Mouse (Mus musculus): Measurements from ENCODE around the gene Met. TPM values are rescaled to one million over a fixed set of nuclear protein-coding genes. Genes with fewer than 3 reads are reported as not detected.

The Met gene
- polyA plus RNA-seq (2012; rRNA removed): 6.8 and 12.7 TPM in 2 replicates

DNA sequence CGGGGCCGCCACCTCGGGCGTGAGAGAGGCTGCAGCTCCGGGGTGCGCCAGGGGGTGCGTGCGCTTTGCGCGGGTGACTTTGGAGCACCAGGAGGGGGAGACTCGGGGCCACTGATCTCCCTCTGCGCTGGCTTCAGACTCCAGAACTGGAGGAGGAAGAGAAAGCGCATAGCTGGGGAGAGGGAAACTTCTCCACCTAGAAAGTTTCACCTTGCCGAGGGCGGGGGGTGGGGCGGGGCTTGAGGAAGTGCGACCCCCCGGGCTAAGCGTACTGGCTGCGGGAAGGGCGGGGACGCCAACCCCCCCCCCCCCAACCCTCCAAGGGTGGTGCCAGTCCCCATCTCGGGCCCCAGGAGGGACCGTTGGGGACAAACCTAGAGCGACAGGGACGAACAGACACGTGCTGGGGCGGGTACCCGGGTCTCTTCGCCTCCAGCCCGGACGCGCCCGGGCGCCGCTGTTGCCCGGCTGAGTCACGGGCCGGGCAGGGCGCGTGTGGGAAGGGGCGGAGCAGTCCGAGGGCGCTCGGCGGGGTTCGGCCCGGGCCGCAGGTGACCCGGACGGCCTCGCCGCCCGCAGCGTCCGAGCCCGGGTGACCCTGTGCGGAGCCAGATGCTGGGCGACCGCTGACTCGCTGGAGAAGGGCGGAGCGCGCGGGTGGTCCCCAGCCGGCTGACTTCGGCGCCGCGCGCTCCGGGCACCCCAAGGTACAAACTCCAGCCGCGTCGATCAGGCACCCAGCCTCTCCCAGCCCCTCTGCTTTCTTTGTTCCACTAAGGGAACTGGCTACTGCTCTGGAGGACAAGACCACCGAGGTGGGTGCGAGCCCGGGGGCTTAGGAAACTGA lies at the start of gene Met:
Met (plus strand) TSS at position 367 of the 847 bp plus-strand sequence.
- under 1% methylated on average over 77 of the region's 78 CpGs for WGBS
- no peak for DNase-seq (ENCODE audit: low read depth, low spot score)

DNA sequence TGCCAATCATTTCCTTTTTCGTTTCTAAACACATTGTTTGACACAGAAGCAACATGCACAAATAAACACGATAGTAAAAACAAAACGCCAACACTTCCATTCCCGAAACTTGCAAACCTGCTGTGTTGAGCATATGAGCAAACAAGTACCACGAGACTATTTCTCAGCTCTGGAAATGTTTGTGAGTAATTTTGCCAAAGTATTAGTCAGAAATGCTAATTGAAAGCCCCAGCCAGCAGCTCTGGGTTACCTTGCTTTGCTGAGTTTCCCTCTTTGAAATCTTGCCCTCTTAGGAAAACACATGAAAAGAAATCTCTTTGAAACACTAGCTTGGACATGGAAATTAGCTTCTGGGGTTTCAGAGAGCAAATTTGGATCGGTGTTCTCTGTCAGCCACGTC lies 45.4 kb upstream of the Met start:
- 66% methylated on average over 7 of the region's 7 CpGs for WGBS
- no peak for DNase-seq (ENCODE audit: low read depth, low spot score)

DNA sequence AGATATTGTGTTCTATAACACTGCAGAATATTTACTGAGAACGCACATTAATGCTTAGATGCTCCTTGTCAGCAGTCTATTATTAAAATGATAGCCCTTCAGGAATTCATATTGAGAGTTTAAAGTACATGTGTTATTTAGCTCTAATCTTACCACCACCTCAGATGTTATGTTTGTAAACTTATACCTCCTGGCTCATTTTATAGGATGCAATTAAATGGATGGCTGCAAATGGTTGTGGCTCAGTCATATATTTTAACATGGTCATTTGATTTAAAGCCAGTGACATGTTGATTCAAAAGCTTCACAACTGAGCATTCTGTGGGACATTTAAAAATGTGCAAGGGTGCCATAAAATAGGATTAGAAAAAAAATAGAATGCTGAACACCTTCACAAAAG lies 41.2 kb upstream of the Met start:
- 98% methylated on average over 1 of the region's 1 CpGs for WGBS
- DNase-seq (ENCODE audit: low read depth, low spot score): no peak

DNA sequence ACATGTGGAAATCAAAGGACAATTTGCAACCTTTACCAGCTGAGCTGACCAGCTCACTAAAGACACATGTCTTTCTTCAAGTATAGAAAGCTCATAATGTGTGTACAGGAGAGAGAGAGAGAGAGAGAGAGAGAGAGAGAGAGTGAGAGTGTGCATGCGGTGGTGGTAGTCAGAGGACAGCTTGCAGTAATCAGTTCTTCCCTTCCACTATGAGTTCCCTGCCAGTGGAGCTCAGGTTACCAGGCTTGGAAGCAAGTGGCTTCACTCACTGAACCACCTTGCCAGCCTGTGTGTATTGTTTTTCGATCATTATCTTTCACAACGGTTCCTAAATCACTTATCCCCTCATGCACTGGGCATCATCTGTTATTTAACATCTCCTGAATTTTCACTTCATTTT lies 34.6 kb upstream of the Met start:
- 68% methylated on average over 3 of the region's 3 CpGs for WGBS
- no peak for DNase-seq (ENCODE audit: low read depth, low spot score)

DNA sequence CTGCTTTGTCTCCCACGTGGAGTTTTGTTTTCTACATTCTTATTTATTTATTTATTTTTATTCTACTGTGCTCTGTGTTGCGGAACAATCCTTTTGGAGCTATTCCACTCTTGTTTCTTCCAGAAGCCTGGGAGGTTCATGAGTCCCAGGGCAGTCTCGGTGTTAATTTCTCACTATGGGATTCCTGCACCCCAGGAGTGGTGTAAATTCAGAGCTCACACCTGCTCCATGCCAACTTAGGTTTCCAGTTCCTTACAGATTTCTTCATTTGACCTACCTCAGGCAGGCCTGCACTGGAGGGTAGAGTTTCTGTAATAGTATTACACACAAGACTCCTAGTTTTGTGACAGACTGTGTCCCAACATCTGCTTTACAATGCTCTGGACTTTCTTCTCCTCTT lies 34.0 kb upstream of the Met start:
- WGBS: 73% methylated on average over 3 of the region's 3 CpGs
- no peak for DNase-seq (ENCODE audit: low read depth, low spot score)

DNA sequence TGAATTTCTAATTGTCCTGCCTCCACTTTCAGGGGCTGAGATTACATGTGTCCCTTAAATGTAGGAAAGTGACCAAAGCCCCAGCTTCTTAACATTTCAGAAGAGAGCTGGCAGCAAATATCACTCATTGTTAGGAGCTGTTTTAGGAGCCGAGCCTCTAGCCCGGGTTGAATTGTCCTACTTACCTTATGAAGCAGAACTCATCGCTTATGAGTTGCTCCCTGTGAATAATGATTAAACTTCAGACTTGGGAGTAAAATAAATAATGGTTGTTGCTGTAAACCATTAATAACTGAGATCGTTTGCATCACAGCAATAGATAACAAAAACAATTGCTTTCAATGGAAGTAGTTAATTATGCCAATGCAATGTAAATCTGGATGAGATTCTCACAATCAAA lies 20.3 kb upstream of the Met start:
- DNase-seq (ENCODE audit: low read depth, low spot score): no peak
- 84% methylated on average over 4 of the region's 4 CpGs for WGBS

DNA sequence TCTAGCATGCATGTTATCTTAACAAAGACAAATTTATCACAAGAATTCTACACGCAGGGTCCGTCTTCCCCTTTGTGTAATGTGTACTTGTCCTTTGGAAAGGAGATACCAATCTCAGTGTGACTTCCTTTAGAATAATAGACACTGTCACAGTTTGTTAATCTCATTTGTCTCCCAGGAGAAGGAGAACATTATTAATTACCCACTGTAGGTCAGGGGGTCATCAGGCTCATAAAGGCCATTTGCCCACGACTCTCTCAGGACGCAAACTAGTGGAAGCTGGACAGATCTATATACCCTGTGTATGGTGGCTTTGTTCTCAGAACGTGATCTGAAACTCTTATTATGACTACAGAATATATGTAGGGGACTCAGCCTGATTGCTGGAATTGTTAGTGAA lies 12.3 kb upstream of the Met start:
- 67% methylated on average over 5 of the region's 5 CpGs for WGBS

DNA sequence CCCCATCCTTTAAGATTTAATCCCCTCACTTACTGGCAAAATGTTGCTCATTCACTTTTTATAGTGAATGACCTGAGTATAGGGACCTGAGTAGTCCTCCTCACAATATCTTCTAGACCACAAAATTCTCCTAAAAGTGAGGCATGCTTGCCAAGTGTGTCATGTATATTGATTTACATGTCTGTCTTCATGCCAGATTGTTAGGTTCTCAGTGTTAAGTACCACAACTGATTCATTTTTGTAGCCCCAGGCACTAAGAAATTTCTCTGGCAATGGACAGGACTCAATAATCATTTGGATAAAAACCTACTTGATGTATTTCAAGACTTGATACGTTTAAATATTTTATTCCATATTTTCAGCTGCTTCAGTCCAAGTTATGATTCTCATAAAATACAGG lies 8.5 kb upstream of the Met start:
- DNase-seq (ENCODE audit: low read depth, low spot score): no peak
- WGBS: 86% methylated on average over 1 of the region's 1 CpGs

More for the DNA sequence above, 12.3 kb upstream of the Met start:
- DNase-seq (ENCODE audit: low read depth, low spot score): no peak

DNA sequence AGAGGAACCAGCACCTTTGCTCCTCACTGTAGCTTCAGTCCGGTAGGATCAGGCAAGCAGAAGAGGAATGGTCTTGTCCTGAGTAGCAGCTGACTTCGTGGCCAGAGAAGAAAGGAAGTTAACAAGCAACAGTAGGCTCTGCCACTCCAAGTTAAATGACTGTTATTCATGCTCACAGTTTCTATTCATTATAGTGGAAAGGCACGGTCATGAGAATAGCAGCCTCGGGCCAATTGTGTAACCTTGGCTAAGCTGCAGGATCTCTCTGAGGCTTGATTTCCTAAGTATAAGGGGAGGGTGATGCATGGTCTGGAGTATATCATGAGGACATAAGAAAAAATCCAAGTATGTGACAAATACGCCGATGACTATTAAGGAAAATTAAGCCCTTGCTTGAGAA lies 4.0 kb upstream of the Met start:
- DNase-seq (ENCODE audit: low read depth, low spot score): no peak

DNA sequence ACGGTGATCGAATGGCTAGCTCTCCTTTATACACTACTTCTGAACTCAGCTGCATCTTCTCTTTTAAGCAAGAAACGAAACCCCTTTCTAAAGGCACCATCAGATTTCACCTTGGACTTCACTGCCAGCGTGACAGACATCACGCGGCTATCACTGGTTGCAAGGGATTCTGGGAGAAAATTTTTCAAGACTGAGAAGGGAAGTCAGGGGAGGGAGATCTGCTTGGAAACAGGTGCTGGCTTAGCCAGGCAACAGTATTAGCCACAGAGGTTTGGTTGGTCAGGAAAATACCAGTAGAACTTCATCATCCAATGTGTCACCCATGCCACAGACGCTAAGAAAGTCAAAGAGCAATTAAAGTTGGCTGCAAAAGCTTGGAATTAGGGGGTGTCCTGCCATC lies 2.2 kb upstream of the Met start:
- 86% methylated on average over 7 of the region's 7 CpGs for WGBS
- no peak for DNase-seq (ENCODE audit: low read depth, low spot score)

More for the DNA sequence above, 4.0 kb upstream of the Met start:
- WGBS: 77% methylated on average over 6 of the region's 6 CpGs

DNA sequence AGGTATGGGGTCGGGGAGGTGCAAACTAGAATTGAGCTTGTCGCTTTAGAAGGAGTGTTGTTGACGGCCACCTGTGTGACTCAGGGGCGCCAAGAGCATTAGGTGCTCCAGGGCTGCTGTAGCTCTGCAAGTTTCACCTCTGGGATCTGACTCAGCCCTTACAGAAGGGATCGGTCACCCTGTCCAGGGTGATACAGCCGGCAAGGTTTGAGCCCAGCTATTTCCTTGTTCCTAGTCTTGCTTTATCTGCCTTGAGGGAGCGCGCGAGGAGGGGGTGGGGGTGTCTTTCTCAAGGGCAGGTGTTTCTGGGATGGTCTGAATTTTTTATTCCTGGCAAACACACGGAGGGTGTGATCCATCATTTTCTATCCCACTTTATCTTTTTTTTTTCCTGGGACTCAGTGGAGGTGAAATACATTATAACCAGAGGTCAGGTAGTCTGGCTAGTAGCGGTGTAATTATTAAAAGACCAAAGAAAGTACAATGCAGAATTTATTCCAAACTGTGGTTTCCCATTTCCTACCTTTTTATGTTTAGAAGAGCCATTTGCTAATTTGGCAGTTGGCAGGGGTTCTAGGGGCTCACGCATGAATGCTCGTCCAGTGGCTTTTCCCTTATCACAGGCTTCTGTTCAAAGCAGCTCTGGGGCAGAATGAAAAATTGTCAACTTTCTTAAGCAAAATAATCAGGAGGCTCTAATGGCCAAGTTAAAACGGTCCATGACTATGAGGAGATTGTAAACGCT lies 853 bp downstream of the Met start:
- no peak for DNase-seq (ENCODE audit: low read depth, low spot score)
- 8% methylated on average over 15 of the region's 15 CpGs for WGBS

DNA sequence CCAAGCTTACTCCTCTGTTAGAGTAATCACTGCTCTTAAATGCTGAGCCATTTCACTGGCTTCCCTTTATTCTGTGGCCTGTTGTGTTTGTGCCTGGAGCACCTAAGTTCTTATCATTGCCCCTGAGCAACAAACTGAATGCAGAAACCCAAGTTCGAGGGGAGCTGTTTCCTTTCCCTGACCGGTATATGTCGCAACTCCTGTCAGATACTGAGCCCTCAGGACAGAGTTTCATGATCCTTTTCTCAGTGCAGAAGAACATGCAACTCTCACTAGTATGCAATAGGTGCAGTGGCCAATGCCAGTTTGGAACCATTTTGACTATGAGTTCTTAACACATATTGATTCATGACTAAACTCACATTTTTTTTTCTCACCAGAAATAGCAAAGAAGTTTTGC lies 2.9 kb downstream of the Met start:
- no peak for DNase-seq (ENCODE audit: low read depth, low spot score)
- WGBS: 58% methylated on average over 3 of the region's 3 CpGs

DNA sequence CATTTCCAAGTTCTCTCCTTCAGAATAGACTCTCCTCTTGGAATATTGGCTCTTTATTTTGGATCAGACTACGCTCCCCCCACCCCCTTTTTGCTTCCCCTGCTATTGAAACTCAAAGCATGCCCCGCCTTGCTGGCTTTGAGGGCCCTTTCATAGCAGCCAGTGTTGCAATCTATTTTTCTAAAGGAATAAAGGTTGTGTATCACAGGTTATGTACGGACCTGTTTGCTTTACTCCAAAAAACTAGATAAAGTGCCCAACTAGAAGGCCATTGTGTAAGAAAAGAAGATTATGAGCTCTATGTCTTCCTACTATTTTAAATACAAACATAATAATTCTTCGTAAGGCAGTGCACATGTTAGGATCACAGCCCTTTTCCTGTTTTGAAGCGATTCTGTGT lies 5.4 kb downstream of the Met start:
- no peak for DNase-seq (ENCODE audit: low read depth, low spot score)
- WGBS: 88% methylated on average over 5 of the region's 5 CpGs

DNA sequence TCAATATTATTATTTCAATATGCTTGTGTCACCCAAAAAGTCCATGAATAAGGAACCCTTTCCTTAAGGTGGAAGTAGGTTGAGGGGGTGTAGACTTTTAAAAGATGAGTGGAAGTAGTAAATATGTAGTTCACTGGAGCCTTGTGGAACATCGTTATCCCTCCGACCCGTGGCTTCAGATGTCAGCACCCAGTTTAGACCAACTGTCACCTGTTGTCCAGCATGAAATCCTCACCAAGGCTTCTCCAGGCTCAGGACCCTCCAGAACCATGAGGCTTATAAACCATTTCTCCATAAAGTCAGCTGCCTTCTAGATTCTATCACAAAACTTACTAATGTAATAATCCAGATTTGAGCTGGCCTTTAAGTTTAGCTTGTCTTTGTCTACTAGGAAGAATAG lies 9.5 kb downstream of the Met start:
- no peak for DNase-seq (ENCODE audit: low read depth, low spot score)
- WGBS: 96% methylated on average over 3 of the region's 3 CpGs

DNA sequence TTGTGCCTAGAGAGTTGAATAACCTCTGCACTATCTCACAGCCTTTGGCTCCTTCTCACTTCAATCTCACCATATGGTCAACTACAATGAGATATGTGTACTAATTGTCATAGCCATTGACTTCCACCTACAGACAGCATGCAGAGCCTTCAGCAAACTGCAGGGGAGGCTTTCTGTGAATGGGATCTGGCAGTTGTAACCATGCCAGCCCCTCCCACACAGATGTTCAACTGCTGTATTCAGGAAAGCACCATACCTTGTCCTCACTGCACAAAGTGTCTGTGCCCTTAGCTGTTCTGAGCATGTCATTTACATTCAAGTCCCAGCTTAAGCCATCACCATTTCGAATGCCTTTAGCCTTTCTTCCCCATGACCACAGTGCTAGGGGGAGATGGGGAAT lies 14.2 kb downstream of the Met start:
- DNase-seq (ENCODE audit: low read depth, low spot score): no peak

DNA sequence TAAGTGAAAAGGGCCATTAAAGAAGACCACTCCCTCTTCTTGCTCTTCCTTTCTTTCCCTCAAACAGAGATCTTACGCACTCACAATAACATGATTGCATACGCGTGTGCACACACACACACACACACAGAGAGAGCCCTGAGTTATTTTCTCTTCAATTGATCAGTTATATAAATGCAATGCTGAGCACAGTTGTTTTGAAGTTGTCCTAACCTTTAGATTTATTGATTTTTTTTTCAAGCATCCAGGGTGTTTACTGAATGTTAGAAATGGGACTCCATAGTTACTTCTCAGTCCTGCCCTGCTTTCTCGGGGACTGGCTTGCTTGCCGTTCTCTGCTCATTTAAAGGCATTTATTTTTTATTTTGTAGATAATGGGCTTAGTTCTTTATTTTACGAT lies 14.7 kb downstream of the Met start:
- no peak for DNase-seq (ENCODE audit: low read depth, low spot score)
- 94% methylated on average over 6 of the region's 6 CpGs for WGBS

More for the DNA sequence above, 14.2 kb downstream of the Met start:
- 82% methylated on average over 1 of the region's 1 CpGs for WGBS

DNA sequence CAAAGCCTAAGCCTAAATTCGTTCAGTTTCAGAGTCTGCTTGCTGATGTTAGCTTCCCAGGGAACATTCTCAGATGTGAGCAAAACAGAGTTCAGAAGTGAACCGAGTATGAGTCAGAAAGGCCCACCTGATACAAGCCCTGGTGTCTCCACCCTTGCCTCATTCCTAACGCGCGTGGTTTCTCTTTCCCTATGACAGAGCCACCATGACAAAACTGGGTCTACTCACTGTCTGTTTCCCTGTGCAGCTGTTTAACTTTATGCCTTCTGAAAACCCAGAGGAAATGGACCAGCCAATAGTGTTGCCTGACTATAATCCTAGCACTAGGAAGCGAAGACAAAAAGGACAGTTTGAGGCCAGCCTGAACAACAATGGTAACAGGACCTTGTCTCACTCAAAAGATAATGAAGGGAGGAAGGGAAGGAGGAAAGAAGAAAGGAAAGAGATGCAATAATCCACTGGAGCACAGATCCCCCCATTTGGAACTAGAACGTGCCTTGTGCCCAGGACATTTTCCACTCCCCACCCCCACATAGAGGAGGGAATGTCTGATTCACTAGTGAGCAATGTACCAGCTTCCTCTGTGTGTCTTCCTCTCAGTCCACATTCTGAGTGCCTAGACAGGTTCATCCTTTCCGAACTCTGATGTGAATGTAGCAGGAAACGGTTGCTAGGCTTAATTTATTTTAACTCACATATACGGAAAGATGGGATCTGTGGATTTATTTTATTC lies 15.4 kb downstream of the Met start:
- WGBS: 79% methylated on average over 10 of the region's 10 CpGs
- no peak for DNase-seq (ENCODE audit: low read depth, low spot score)

DNA sequence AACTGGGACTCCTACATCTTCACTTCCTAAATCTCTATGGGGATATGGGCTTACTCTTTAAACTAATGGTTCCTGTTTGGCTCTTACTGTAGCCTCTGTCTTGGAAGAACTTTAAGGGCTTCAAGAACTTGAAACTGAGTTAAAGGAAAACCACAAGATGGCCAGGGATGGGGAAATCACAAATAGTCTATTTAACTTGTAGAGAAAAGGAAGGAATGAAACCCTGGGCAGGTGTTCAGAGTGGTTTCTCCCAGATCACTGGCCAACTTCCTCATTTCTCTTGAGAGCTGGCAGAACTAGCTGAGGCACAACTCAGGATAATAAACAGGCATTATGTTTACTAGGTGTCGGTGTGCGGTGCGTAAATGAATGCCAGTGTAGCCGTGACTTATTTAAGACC lies 17.5 kb downstream of the Met start:
- no peak for DNase-seq (ENCODE audit: low read depth, low spot score)
- 16% methylated on average over 4 of the region's 4 CpGs for WGBS

DNA sequence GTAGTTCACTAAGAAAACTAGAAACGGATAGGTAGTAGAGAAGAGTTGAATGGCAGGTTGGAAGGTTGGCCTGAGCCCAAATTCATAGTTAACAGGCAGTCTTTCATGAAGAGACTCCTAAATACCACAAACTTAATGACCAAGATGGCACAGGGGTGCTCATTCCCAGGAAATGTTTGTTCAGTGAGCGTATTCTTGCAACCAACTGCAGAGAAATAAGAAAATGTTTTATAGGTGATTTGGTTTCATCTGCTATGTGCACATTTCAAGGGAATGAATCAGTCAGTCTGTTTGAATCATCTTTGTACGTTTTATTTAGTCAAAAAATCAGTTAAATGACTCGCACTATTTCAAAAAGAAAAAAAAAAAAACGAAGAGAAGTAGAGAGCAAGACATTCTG lies 21.6 kb downstream of the Met start:
- no peak for DNase-seq (ENCODE audit: low read depth, low spot score)
- WGBS: 81% methylated on average over 5 of the region's 5 CpGs

DNA sequence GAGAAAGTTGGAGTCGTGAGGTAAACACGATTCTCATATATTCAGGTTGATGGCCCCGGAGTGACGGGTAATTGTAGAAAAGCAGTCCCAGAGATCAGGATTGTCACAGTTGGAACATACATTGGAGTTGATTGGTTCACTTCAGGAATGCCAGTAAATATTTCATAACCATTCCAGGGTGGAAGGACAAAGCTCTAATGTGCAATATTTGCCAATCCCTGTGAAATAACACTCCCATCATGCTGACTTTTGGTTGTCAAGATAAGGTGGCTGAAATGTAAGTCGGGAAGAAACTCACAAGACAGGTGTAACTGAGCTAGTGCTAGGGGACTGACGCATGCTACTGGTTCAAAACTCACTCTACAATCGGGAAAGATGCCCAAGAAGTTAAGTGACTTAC lies 22.2 kb downstream of the Met start:
- no peak for DNase-seq (ENCODE audit: low read depth, low spot score)
- WGBS: 82% methylated on average over 7 of the region's 7 CpGs

All from large intestine, adult 2 months (tissue).